19 mouse cellular contexts compared by ENCODE assay signal in genomic region chr13:63235551-63235950, GRCm38 (mm10).
DNase-seq lines count a peak whose midpoint lies in the region; ATAC-seq and TF ChIP-seq lines count a peak whose summit lies in the region.
"Had no signal": no experiment of that assay in that cellular context is flagged by ENCODE, and none has a peak within 500 bp of the region (broad histone marks: within the 10 kb centered on the region; RNA-seq: fewer than 3 reads in every experiment).

No protein-coding gene starts in this region.

- no peaks in the 10 kb centered on the region for H3K27me3 ChIP-seq in heart, adult 2 months (ENCODE audit: control insufficient read depth, insufficient read depth, low read length)
- H3K27me3 ChIP-seq in lung, embryonic 16.5 days (ENCODE audit: control insufficient read depth, insufficient read depth, low read depth, low read length) = no peaks in the 10 kb centered on the region
- no peaks in the 10 kb centered on the region for H3K27me3 ChIP-seq in kidney, embryonic 15.5 days
- H3K27me3 ChIP-seq: heart, embryonic 15.5 days; hindbrain, embryonic 13.5 days; intestine, embryonic 15.5 days; liver, embryonic 15.5 days; neural tube, embryonic 12.5 days had no signal

- H3K9ac ChIP-seq in heart, adult 2 months (ENCODE audit: low read depth, low read length) = no peak overlapping the region
- H3K9ac ChIP-seq in lung, embryonic 16.5 days (ENCODE audit: low read length) = no peak overlapping the region
- no peak overlapping the region for H3K9ac ChIP-seq in kidney, embryonic 15.5 days
- H3K9ac ChIP-seq: heart, embryonic 15.5 days; hindbrain, embryonic 13.5 days; intestine, embryonic 15.5 days; liver, embryonic 15.5 days; neural tube, embryonic 12.5 days had no signal

- no peak for TF ChIP-seq EP300 in heart, adult 2 months (IDR thresholded peaks at IDR 0.05; ENCODE audit: insufficient read depth, low read depth, low read length)

- H3K4me2 ChIP-seq in lung, embryonic 16.5 days (ENCODE audit: low read depth, low read length) = no peak overlapping the region
- no peak overlapping the region for H3K4me2 ChIP-seq in kidney, embryonic 15.5 days
- H3K4me2 ChIP-seq: heart, embryonic 15.5 days; hindbrain, embryonic 13.5 days; intestine, embryonic 15.5 days; liver, embryonic 15.5 days; neural tube, embryonic 12.5 days had no signal

- H3K79me2 ChIP-seq in heart, adult 2 months (replicated peaks; ENCODE audit: control insufficient read depth, insufficient read depth, low read length) = no peaks in the 10 kb centered on the region; the same call in 1 of the 2 replicates

- no peak for DNase-seq in heart, adult 2 months
- DNase-seq in heart, postnatal 36 days = no peak
- DNase-seq in lung, postnatal 14 days = no peak
- DNase-seq in layer of hippocampus, postnatal 25 days (ENCODE audit: extremely low spot score in 1 of 2, low spot score in 1 of 2) = no peak
- DNase-seq in left cerebral cortex, adult 9 months (ENCODE audit: low spot score in 2 of 2) = no peak
- no peak for DNase-seq in gastrocnemius, adult 8-10 months (ENCODE audit: low spot score in 2 of 2)
- DNase-seq: adrenal gland, postnatal 14 days; cerebellum, adult 9-10 months; gastrocnemius, postnatal 10 days; right cerebral cortex, postnatal 4 days had no signal

- H3K4me3 ChIP-seq in heart, adult 2 months = no peak overlapping the region
- no peak overlapping the region for H3K4me3 ChIP-seq in lung, embryonic 16.5 days (ENCODE audit: low read length)
- H3K4me3 ChIP-seq in kidney, embryonic 15.5 days (replicated peaks) = no peak overlapping the region
- H3K4me3 ChIP-seq: heart, embryonic 15.5 days; hindbrain, embryonic 13.5 days; intestine, embryonic 15.5 days; liver, embryonic 15.5 days; megakaryocyte, embryonic 14.5 days; neural tube, embryonic 12.5 days had no signal

- H3K4me1 ChIP-seq in heart, adult 2 months (ENCODE audit: control insufficient read depth, insufficient read depth, low read length) = peaks cover 12% of the 10 kb centered on the region
- peaks cover 25% of the 10 kb centered on the region for H3K4me1 ChIP-seq in lung, embryonic 16.5 days (replicated peaks; ENCODE audit: control insufficient read depth, insufficient read depth, low read length)
- peaks cover 54% of the 10 kb centered on the region for H3K4me1 ChIP-seq in kidney, embryonic 15.5 days

- no peak for TF ChIP-seq CTCF in heart, adult 2 months (IDR thresholded peaks at IDR 0.05)

- H3K36me3 ChIP-seq in heart, adult 2 months (ENCODE audit: control insufficient read depth, insufficient read depth, low read length) = no peaks in the 10 kb centered on the region; the same call in 1 of the 2 replicates
- H3K36me3 ChIP-seq in lung, embryonic 16.5 days (ENCODE audit: control insufficient read depth, insufficient read depth, low read length) = no peaks in the 10 kb centered on the region
- no peaks in the 10 kb centered on the region for H3K36me3 ChIP-seq in kidney, embryonic 15.5 days
- H3K36me3 ChIP-seq: heart, embryonic 15.5 days; hindbrain, embryonic 13.5 days; intestine, embryonic 15.5 days; liver, embryonic 15.5 days; neural tube, embryonic 12.5 days had no signal

- 57% methylated on average over 3 of the region's 3 CpGs for WGBS in heart, adult 2 months
- WGBS in lung, embryonic 16.5 days = 73% methylated on average over 3 of the region's 3 CpGs
- WGBS in kidney, embryonic 15.5 days = 74% methylated on average over 3 of the region's 3 CpGs

- TF ChIP-seq POLR2A in heart, adult 2 months (IDR thresholded peaks at IDR 0.05; ENCODE audit: insufficient read depth, low read depth, low read length) = no peak

- no peak for ATAC-seq in lung, embryonic 16.5 days (ENCODE audit: low read depth)
- ATAC-seq in kidney, embryonic 15.5 days (replicated peaks; ENCODE audit: low FRiP score) = no peak
- ATAC-seq: forebrain, embryonic 16.5 days; intestine, embryonic 15.5 days had no signal

- intact Hi-C loops in heart, adult 2 months (cut with DNase I) = loop anchor here (5.0 kb wide), 1 partner anchor 97 kb away; no protein-coding TSS in a partner anchor
- intact Hi-C loops in heart, postnatal 36 days (cut with DNase I) = no loop called here

- H3K9me3 ChIP-seq in lung, embryonic 16.5 days (ENCODE audit: control insufficient read depth, low read length) = no peaks in the 10 kb centered on the region
- no peaks in the 10 kb centered on the region for H3K9me3 ChIP-seq in kidney, embryonic 15.5 days (replicated peaks)
- H3K9me3 ChIP-seq: heart, embryonic 15.5 days; hindbrain, embryonic 13.5 days; intestine, embryonic 15.5 days; liver, embryonic 15.5 days; neural tube, embryonic 12.5 days had no signal

- peak overlapping the region; percentile 40 for H3K27ac ChIP-seq in heart, adult 2 months
- peak overlapping the region; percentile 86 for H3K27ac ChIP-seq in lung, embryonic 16.5 days (ENCODE audit: low read length)
- peak overlapping the region; percentile 86 for H3K27ac ChIP-seq in kidney, embryonic 15.5 days
- H3K27ac ChIP-seq: hindbrain, embryonic 13.5 days; liver, embryonic 15.5 days; neural tube, embryonic 12.5 days had no signal
